In genomic region chr1:75128641-75129040, GRCm38 (mm10) we compare ENCODE assay signal across 23 mouse cellular contexts. TPM values are rescaled to one million over a fixed set of nuclear protein-coding genes. Genes with fewer than 3 reads are reported as not detected.
DNase-seq lines count a peak whose midpoint lies in the region; TF ChIP-seq lines count a peak whose summit lies in the region.
"Had no signal": no experiment of that assay in that cellular context is flagged by ENCODE, and none has a peak within 500 bp of the region (broad histone marks: within the 10 kb centered on the region; RNA-seq: fewer than 3 reads in every experiment).

No protein-coding gene starts in this region.

- no peak for DNase-seq in left cerebral cortex, adult 2 months (ENCODE audit: extremely low spot score in 1 of 2, low spot score in 2 of 2)
- no peak for DNase-seq in left cerebral cortex, adult 8-10 months (ENCODE audit: low spot score in 2 of 2)
- peak; percentile 87 for DNase-seq in NIH3T3 (ENCODE audit: low read depth)
- peak; percentile 49 for DNase-seq in fibroblast of lung, adult 2 months (ENCODE audit: low read depth)
- DNase-seq in adrenal gland, adult 8-10 months, result no peak
- no peak for DNase-seq in thymus, postnatal 25 days
- no peak for DNase-seq in layer of hippocampus, postnatal 36 days
- DNase-seq: adrenal gland, adult 2 months; adrenal gland, postnatal 25 days; cerebellum, adult 18-20 months; cerebellum, adult 9-10 months; cerebellum, postnatal 25 days; gastrocnemius, adult 2 months; gastrocnemius, postnatal 14 days; heart, adult 11 months had no signal

- peak overlapping the region; percentile 34 for H3K27ac ChIP-seq in left cerebral cortex, adult 2 months
- H3K27ac ChIP-seq: embryonic facial prominence, embryonic 12.5 days; embryonic facial prominence, embryonic 15.5 days; forebrain, embryonic 12.5 days; forebrain, embryonic 15.5 days; gastrocnemius, adult 2 months; hindbrain, embryonic 12.5 days; hindbrain, embryonic 15.5 days had no signal

- intact Hi-C loops in left cerebral cortex, adult 2 months (cut with DNase I), result no loop called here

- H3K4me3 ChIP-seq in left cerebral cortex, adult 2 months, result no peak overlapping the region
- H3K4me3 ChIP-seq: embryonic facial prominence, embryonic 12.5 days; embryonic facial prominence, embryonic 15.5 days; forebrain, embryonic 12.5 days; forebrain, embryonic 15.5 days; gastrocnemius, adult 2 months; hindbrain, embryonic 12.5 days; hindbrain, embryonic 15.5 days had no signal

- TF ChIP-seq CTCF in left cerebral cortex, adult 2 months (IDR thresholded peaks at IDR 0.05), result no peak

RNA-seq across cellular contexts. Expression of gene Nhej1, which starts 3.6 kb away (rescaled TPM):
- 1 to 10 TPM; 2.4 to 3.3 TPM for total RNA-seq in left cerebral cortex, adult 2 months (2021)
- 1 to 10 TPM; 2.0 to 4.8 (median 3.3) TPM for total RNA-seq in left cerebral cortex, adult 8-10 months (2022)
- total RNA-seq in adrenal gland, adult 8-10 months (2022), result 1 to 10 TPM; 5.7 to 7.3 (median 7.2) TPM
- total RNA-seq in layer of hippocampus, postnatal 36 days (2021), result 1 to 10 TPM; 2.1 to 2.7 TPM

RNA-seq across cellular contexts. Expression of gene Slc23a3, which starts 5.0 kb away (rescaled TPM):
- total RNA-seq in left cerebral cortex, adult 2 months (2021), result 1 to 10 TPM; 2.7 to 3.3 TPM
- 1 to 10 TPM in 2 of 4 experiments, under 1 TPM in 2; 0.59 to 1.7 (median 1.2) TPM for total RNA-seq in left cerebral cortex, adult 8-10 months (2022)
- total RNA-seq in adrenal gland, adult 8-10 months (2022), result under 1 TPM; 0.15 to 0.77 (median 0.29) TPM
- under 1 TPM; 0.23 to 0.27 TPM for total RNA-seq in layer of hippocampus, postnatal 36 days (2021)
- total RNA-seq: common myeloid progenitor, adult 5-6 weeks; gastrocnemius, adult 2 months; hematopoietic stem cell, adult 5-6 weeks had no signal

RNA-seq across cellular contexts. Expression of gene Cnppd1, which starts 13.9 kb away (rescaled TPM):
- 10 to 100 TPM; 32.5 to 36.0 TPM for total RNA-seq in left cerebral cortex, adult 2 months (2021)
- total RNA-seq in left cerebral cortex, adult 8-10 months (2022), result 10 to 100 TPM; 31.6 to 36.5 (median 33.8) TPM
- total RNA-seq in adrenal gland, adult 8-10 months (2022), result 10 to 100 TPM; 38.5 to 48.6 (median 43.4) TPM
- total RNA-seq in layer of hippocampus, postnatal 36 days (2021), result 10 to 100 TPM; 26.9 to 33.0 TPM

RNA-seq across cellular contexts. Expression of gene Retreg2, which starts 13.9 kb away (rescaled TPM):
- total RNA-seq in left cerebral cortex, adult 2 months (2021), result 100 to 1,000 TPM; 199 to 200 TPM
- 100 to 1,000 TPM; 202 to 212 (median 206) TPM for total RNA-seq in left cerebral cortex, adult 8-10 months (2022)
- 100 to 1,000 TPM in 3 of 4 experiments, 10 to 100 TPM in 1; 98.5 to 113 (median 104) TPM for total RNA-seq in adrenal gland, adult 8-10 months (2022)
- total RNA-seq in layer of hippocampus, postnatal 36 days (2021), result 100 to 1,000 TPM; 177 to 178 TPM

RNA-seq across cellular contexts. Expression of gene Zfand2b, which starts 39.8 kb away (rescaled TPM):
- total RNA-seq in left cerebral cortex, adult 2 months (2021), result 10 to 100 TPM; 27.6 to 28.9 TPM
- total RNA-seq in left cerebral cortex, adult 8-10 months (2022), result 10 to 100 TPM; 27.2 to 29.4 (median 28.0) TPM
- 10 to 100 TPM; 34.2 to 39.7 (median 36.2) TPM for total RNA-seq in adrenal gland, adult 8-10 months (2022)
- 10 to 100 TPM; 31.2 to 36.2 TPM for total RNA-seq in layer of hippocampus, postnatal 36 days (2021)

Comparison
In these comparisons a context has a peak if more than half of its experiments do, and no peak if none do; other contexts are left out.
1. DNase-seq: peak in NIH3T3 (single experiment) and fibroblast of lung, adult 2 months (single experiment); none in left cerebral cortex, adult 2 months (0 of 2), left cerebral cortex, adult 8-10 months (0 of 2), adrenal gland, adult 8-10 months (single experiment), thymus, postnatal 25 days (single experiment) and layer of hippocampus, postnatal 36 days (0 of 2).